Mouse (Mus musculus): ENCODE results near the gene Tex29. TPM values are rescaled to one million over a fixed set of nuclear protein-coding genes. Genes with fewer than 3 reads are reported as not detected.

Gene Tex29
- polyA plus RNA-seq, 1 experiment from 2014 or later: not detected

GRCm38 (mm10) chr8:11886824-11887223, 46.5 kb downstream of the Tex29 start:
- WGBS: 92% methylated on average over 2 of the region's 2 CpGs
- Histone ChIP-seq H3K36me3 (ENCODE audit: control insufficient read depth, insufficient read depth, low read length) (no peaks in the 10 kb centered on the region), H3K27me3 (ENCODE audit: control insufficient read depth, insufficient read depth, low read length) (no peaks in the 10 kb centered on the region), H3K4me3 (ENCODE audit: low read depth, low read length) (no peak overlapping the region), H3K9ac (ENCODE audit: low read length) (no peak overlapping the region), H3K4me2 (ENCODE audit: low read depth) (no peak overlapping the region), H3K9me3 (ENCODE audit: control insufficient read depth, low read length) (no peaks in the 10 kb centered on the region), H3K4me1 (ENCODE audit: control insufficient read depth, insufficient read depth, low read length) (peaks cover 13% of the 10 kb centered on the region), H3K27ac (ENCODE audit: low read depth, low read length) (0 out of 2 replicates have a peak overlapping the region, but pooled peaks have one; percentile 34)
- ATAC-seq (ENCODE audit: insufficient read depth, low FRiP score, low TSS enrichment) (0 out of 2 replicates have a peak, but pooled peaks have one; percentile 33), DNase-seq (ENCODE audit: low spot score) (no peak)

- peak; percentile 56; the same call in 1 of the 2 replicates for ATAC-seq (ENCODE audit: insufficient read depth, low FRiP score, low TSS enrichment)
- Histone ChIP-seq H3K27ac (ENCODE audit: low read depth, low read length) (peak overlapping the region; percentile 45; the same call in 1 of the 2 replicates), H3K4me2 (ENCODE audit: low read depth) (no peak overlapping the region), H3K4me1 (ENCODE audit: control insufficient read depth, insufficient read depth, low read length) (peaks cover 13% of the 10 kb centered on the region), H3K36me3 (ENCODE audit: control insufficient read depth, insufficient read depth, low read length) (no peaks in the 10 kb centered on the region), H3K9ac (ENCODE audit: low read length) (peak overlapping the region; percentile 2; the same call in 1 of the 2 replicates), H3K9me3 (ENCODE audit: control insufficient read depth, low read length) (no peaks in the 10 kb centered on the region), H3K4me3 (ENCODE audit: low read depth, low read length) (no peak overlapping the region), H3K27me3 (ENCODE audit: control insufficient read depth, insufficient read depth, low read length) (no peaks in the 10 kb centered on the region)
- 46% methylated on average over 7 of the region's 7 CpGs for WGBS
- peak; percentile 42 for DNase-seq (ENCODE audit: low spot score)
These were observed 49.1 kb downstream of the Tex29 start for GRCm38 (mm10) chr8:11889156-11890018.

GRCm38 (mm10) chr8:11892756-11893155, 52.5 kb downstream of the Tex29 start:
- Histone ChIP-seq H3K4me1 (ENCODE audit: control insufficient read depth, insufficient read depth, low read length) (peaks cover 14% of the 10 kb centered on the region), H3K9me3 (ENCODE audit: control insufficient read depth, low read length) (no peaks in the 10 kb centered on the region), H3K4me2 (ENCODE audit: low read depth) (no peak overlapping the region), H3K9ac (ENCODE audit: low read length) (no peak overlapping the region), H3K36me3 (ENCODE audit: control insufficient read depth, insufficient read depth, low read length) (no peaks in the 10 kb centered on the region), H3K27me3 (ENCODE audit: control insufficient read depth, insufficient read depth, low read length) (no peaks in the 10 kb centered on the region; the same call in 1 of the 2 replicates), H3K27ac (ENCODE audit: low read depth, low read length) (no peak overlapping the region), H3K4me3 (ENCODE audit: low read depth, low read length) (no peak overlapping the region)
- DNase-seq (ENCODE audit: low spot score): no peak
- WGBS: 90% methylated on average over 2 of the region's 2 CpGs
- no peak for ATAC-seq (ENCODE audit: insufficient read depth, low FRiP score, low TSS enrichment)

DNA sequence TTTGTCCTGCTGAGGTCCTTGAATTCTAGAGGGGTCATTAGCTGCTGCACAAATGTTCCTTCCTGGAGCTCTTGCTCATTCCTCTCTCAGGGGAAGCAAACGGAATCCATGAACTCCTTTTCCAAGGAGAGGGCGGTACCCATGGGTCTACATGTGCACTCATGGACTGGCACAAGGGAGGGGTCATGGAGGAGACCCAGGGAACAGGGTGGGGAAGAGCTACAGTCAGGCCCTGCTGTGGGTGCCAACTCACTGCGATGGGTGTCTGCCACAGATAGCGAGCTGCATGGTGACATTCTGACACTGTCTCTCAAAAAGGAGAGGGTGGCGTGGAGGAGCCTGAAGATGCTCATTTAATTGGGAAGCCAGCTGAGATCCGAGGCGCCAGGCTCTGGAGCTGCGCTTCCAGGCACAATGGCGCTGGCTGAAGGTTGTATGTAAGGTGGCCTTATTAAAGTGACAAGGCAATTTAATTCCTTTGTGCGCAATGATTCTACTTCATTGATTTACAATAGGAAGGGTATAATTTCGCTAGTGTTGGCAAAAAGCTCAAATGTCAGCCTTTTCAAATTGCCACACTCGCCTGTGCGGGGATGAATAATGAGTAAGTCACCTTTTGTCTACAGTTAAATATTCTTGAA, 55.9 kb downstream of the Tex29 start:
- no peak overlapping the region for H3K4me3 ChIP-seq (ENCODE audit: low read depth, low read length)
- H3K27ac ChIP-seq (ENCODE audit: low read depth, low read length): 0 out of 2 replicates have a peak overlapping the region, but pooled peaks have one; percentile 20
- H3K36me3 ChIP-seq (ENCODE audit: control insufficient read depth, insufficient read depth, low read length): no peaks in the 10 kb centered on the region
- H3K9me3 ChIP-seq (ENCODE audit: control insufficient read depth, low read length): no peaks in the 10 kb centered on the region
- ATAC-seq (ENCODE audit: insufficient read depth, low FRiP score, low TSS enrichment): peak; percentile 72
- H3K27me3 ChIP-seq (ENCODE audit: control insufficient read depth, insufficient read depth, low read length): peaks cover 5% of the 10 kb centered on the region; the same call in 1 of the 2 replicates
- WGBS: 48% methylated on average over 13 of the region's 13 CpGs
- H3K4me1 ChIP-seq (ENCODE audit: control insufficient read depth, insufficient read depth, low read length): peaks cover 9% of the 10 kb centered on the region
- H3K4me2 ChIP-seq (ENCODE audit: low read depth): 0 out of 2 replicates have a peak overlapping the region, but pooled peaks have one; percentile 14
- H3K9ac ChIP-seq (ENCODE audit: low read length): no peak overlapping the region
- DNase-seq (ENCODE audit: low spot score): peak; percentile 47

DNA sequence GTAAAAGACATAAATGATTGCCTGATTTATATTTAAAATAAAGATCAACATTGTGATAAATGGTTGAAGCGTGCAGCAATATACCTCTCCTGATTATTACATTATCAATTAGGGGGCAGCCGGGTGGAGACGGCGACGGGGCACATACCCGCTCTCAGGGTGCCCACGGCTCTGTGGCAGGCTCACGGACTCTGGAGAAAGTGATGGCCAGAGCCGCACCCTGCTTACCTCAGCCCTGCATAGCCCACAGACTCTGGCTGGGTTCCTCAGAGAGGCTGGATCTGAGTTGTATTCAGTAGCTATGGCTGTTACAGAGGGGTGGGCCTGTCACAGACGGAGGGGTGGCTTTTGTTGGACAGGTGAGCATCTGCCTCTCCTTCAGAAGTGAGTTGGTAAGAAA, 56.4 kb downstream of the Tex29 start:
- Histone ChIP-seq H3K4me3 (ENCODE audit: low read depth, low read length) (no peak overlapping the region), H3K27ac (ENCODE audit: low read depth, low read length) (no peak overlapping the region), H3K4me1 (ENCODE audit: control insufficient read depth, insufficient read depth, low read length) (peaks cover 9% of the 10 kb centered on the region), H3K9ac (ENCODE audit: low read length) (no peak overlapping the region; the same call in 1 of the 2 replicates), H3K4me2 (ENCODE audit: low read depth) (no peak overlapping the region), H3K27me3 (ENCODE audit: control insufficient read depth, insufficient read depth, low read length) (peaks cover 5% of the 10 kb centered on the region; the same call in 1 of the 2 replicates), H3K36me3 (ENCODE audit: control insufficient read depth, insufficient read depth, low read length) (no peaks in the 10 kb centered on the region), H3K9me3 (ENCODE audit: control insufficient read depth, low read length) (no peaks in the 10 kb centered on the region)
- DNase-seq (ENCODE audit: low spot score) (no peak), ATAC-seq (ENCODE audit: insufficient read depth, low FRiP score, low TSS enrichment) (peak; percentile 35; the same call in 1 of the 2 replicates)
- 60% methylated on average over 10 of the region's 10 CpGs for WGBS

- H3K27ac ChIP-seq (ENCODE audit: low read depth, low read length): no peak overlapping the region
- WGBS: 92% methylated on average over 1 of the region's 1 CpGs
- no peak overlapping the region for H3K4me3 ChIP-seq (ENCODE audit: low read depth, low read length)
- no peak overlapping the region for H3K4me2 ChIP-seq (ENCODE audit: low read depth)
- peaks cover 9% of the 10 kb centered on the region for H3K4me1 ChIP-seq (ENCODE audit: control insufficient read depth, insufficient read depth, low read length)
- no peak overlapping the region for H3K9ac ChIP-seq (ENCODE audit: low read length)
- no peak for DNase-seq (ENCODE audit: low spot score)
- no peaks in the 10 kb centered on the region for H3K9me3 ChIP-seq (ENCODE audit: control insufficient read depth, low read length)
- ATAC-seq (ENCODE audit: insufficient read depth, low FRiP score, low TSS enrichment): no peak
- H3K27me3 ChIP-seq (ENCODE audit: control insufficient read depth, insufficient read depth, low read length): peaks cover 5% of the 10 kb centered on the region; the same call in 1 of the 2 replicates
- no peaks in the 10 kb centered on the region for H3K36me3 ChIP-seq (ENCODE audit: control insufficient read depth, insufficient read depth, low read length)
These were observed 58.5 kb downstream of the Tex29 start for GRCm38 (mm10) chr8:11898814-11899213.

Other genes with a start within 250 kb of the Tex29 start
- 109 TPM in 2 replicates for gene Ankrd10, start 204.7 kb upstream of the Tex29 start, polyA plus RNA-seq (2014; fragmentation: Nextera tagmentation; extraction: Ambion mirVana)
- not detected in 2 replicates for gene 1700016D06Rik, start 139.4 kb upstream of the Tex29 start, polyA plus RNA-seq (2014; fragmentation: Nextera tagmentation; extraction: Ambion mirVana)
- 66.5 and 71.1 TPM in 2 replicates for gene Arhgef7, start 112.8 kb upstream of the Tex29 start, polyA plus RNA-seq (2014; fragmentation: Nextera tagmentation; extraction: Ambion mirVana)

Measured in neural tube, embryonic 11.5 days (tissue).